ENCODE assay signal across 8 mouse cellular contexts in genomic region chr9:45632520-45632919, GRCm38 (mm10).
A peak's percentile ranks its signal among the peaks of the same experiment; 100 is the strongest.
DNase-seq lines count a peak whose midpoint lies in the region; ATAC-seq lines count a peak whose summit lies in the region.

No protein-coding gene starts in this region.

- no peaks in the 10 kb centered on the region; the same call in 1 of the 2 replicates for H3K4me1 ChIP-seq in embryonic facial prominence, embryonic 11.5 days (ENCODE audit: control insufficient read depth, insufficient read depth, low read length)
- H3K4me1 ChIP-seq in embryonic facial prominence, embryonic 10.5 days = peaks cover 12% of the 10 kb centered on the region
- H3K4me1 ChIP-seq in neural tube, embryonic 11.5 days (ENCODE audit: control insufficient read depth, insufficient read depth, low read length) = no peaks in the 10 kb centered on the region
- H3K4me1 ChIP-seq in hindbrain, embryonic 12.5 days = peaks cover 26% of the 10 kb centered on the region
- H3K4me1 ChIP-seq in midbrain, embryonic 16.5 days (ENCODE audit: control insufficient read depth, insufficient read depth, low read length) = peaks cover 8% of the 10 kb centered on the region

- no peak for ATAC-seq in embryonic facial prominence, embryonic 11.5 days (replicated peaks; ENCODE audit: insufficient number of reproducible peaks, low FRiP score, low TSS enrichment, low read depth)
- no peak for ATAC-seq in neural tube, embryonic 11.5 days (ENCODE audit: insufficient read depth, low FRiP score, low TSS enrichment)
- ATAC-seq in hindbrain, embryonic 12.5 days (ENCODE audit: low FRiP score) = peak; percentile 79
- ATAC-seq in midbrain, embryonic 16.5 days = peak; percentile 68

- no peak overlapping the region for H3K4me2 ChIP-seq in embryonic facial prominence, embryonic 11.5 days (ENCODE audit: low read depth, low read length)
- no peak overlapping the region for H3K4me2 ChIP-seq in neural tube, embryonic 11.5 days (ENCODE audit: low read depth)
- no peak overlapping the region for H3K4me2 ChIP-seq in hindbrain, embryonic 12.5 days (replicated peaks)
- no peak overlapping the region for H3K4me2 ChIP-seq in midbrain, embryonic 16.5 days (ENCODE audit: low read length)

- 0 out of 2 replicates have a peak overlapping the region, but pooled peaks have one; percentile 17 for H3K27ac ChIP-seq in embryonic facial prominence, embryonic 11.5 days (replicated peaks; ENCODE audit: low read depth, low read length)
- no peak overlapping the region for H3K27ac ChIP-seq in embryonic facial prominence, embryonic 10.5 days (replicated peaks)
- H3K27ac ChIP-seq in neural tube, embryonic 11.5 days (ENCODE audit: low read depth, low read length) = no peak overlapping the region
- H3K27ac ChIP-seq in hindbrain, embryonic 12.5 days = peak overlapping the region; percentile 79
- peak overlapping the region; percentile 77 for H3K27ac ChIP-seq in midbrain, embryonic 16.5 days (ENCODE audit: low read length)

- no peak overlapping the region for H3K4me3 ChIP-seq in embryonic facial prominence, embryonic 11.5 days (ENCODE audit: low read depth, low read length)
- no peak overlapping the region for H3K4me3 ChIP-seq in embryonic facial prominence, embryonic 10.5 days
- no peak overlapping the region for H3K4me3 ChIP-seq in neural tube, embryonic 11.5 days (ENCODE audit: low read depth, low read length)
- H3K4me3 ChIP-seq in hindbrain, embryonic 12.5 days = no peak overlapping the region
- no peak overlapping the region for H3K4me3 ChIP-seq in midbrain, embryonic 16.5 days (ENCODE audit: low read depth, low read length)

- no peak overlapping the region for H3K9ac ChIP-seq in embryonic facial prominence, embryonic 11.5 days (replicated peaks; ENCODE audit: low read length)
- H3K9ac ChIP-seq in neural tube, embryonic 11.5 days (ENCODE audit: low read length) = no peak overlapping the region
- no peak overlapping the region for H3K9ac ChIP-seq in hindbrain, embryonic 12.5 days
- H3K9ac ChIP-seq in midbrain, embryonic 16.5 days (ENCODE audit: low read depth, low read length) = no peak overlapping the region

- 52% methylated on average over 10 of the region's 10 CpGs for WGBS in embryonic facial prominence, embryonic 11.5 days
- WGBS in embryonic facial prominence, embryonic 10.5 days = 61% methylated on average over 10 of the region's 10 CpGs
- WGBS in neural tube, embryonic 11.5 days = 63% methylated on average over 10 of the region's 10 CpGs
- WGBS in hindbrain, embryonic 12.5 days = 37% methylated on average over 10 of the region's 10 CpGs
- WGBS in midbrain, embryonic 16.5 days = 22% methylated on average over 10 of the region's 10 CpGs

- H3K9me3 ChIP-seq in embryonic facial prominence, embryonic 11.5 days (replicated peaks; ENCODE audit: control insufficient read depth, low read length) = no peaks in the 10 kb centered on the region
- H3K9me3 ChIP-seq in embryonic facial prominence, embryonic 10.5 days = no peaks in the 10 kb centered on the region
- H3K9me3 ChIP-seq in neural tube, embryonic 11.5 days (ENCODE audit: control insufficient read depth, low read length) = no peaks in the 10 kb centered on the region
- H3K9me3 ChIP-seq in hindbrain, embryonic 12.5 days (replicated peaks) = no peaks in the 10 kb centered on the region
- H3K9me3 ChIP-seq in midbrain, embryonic 16.5 days (replicated peaks; ENCODE audit: control insufficient read depth, low read length, poor library complexity, severe bottlenecking) = no peaks in the 10 kb centered on the region

- no peaks in the 10 kb centered on the region for H3K36me3 ChIP-seq in embryonic facial prominence, embryonic 11.5 days (replicated peaks; ENCODE audit: control insufficient read depth, insufficient read depth, low read depth, low read length)
- no peaks in the 10 kb centered on the region for H3K36me3 ChIP-seq in embryonic facial prominence, embryonic 10.5 days (replicated peaks)
- H3K36me3 ChIP-seq in neural tube, embryonic 11.5 days (ENCODE audit: control insufficient read depth, insufficient read depth, low read length) = no peaks in the 10 kb centered on the region
- H3K36me3 ChIP-seq in hindbrain, embryonic 12.5 days = no peaks in the 10 kb centered on the region
- H3K36me3 ChIP-seq in midbrain, embryonic 16.5 days (ENCODE audit: control insufficient read depth, insufficient read depth, low read length) = no peaks in the 10 kb centered on the region

- no peaks in the 10 kb centered on the region for H3K27me3 ChIP-seq in embryonic facial prominence, embryonic 11.5 days (ENCODE audit: control insufficient read depth, insufficient read depth, low read length)
- H3K27me3 ChIP-seq in embryonic facial prominence, embryonic 10.5 days (replicated peaks; ENCODE audit: low read depth, poor library complexity, severe bottlenecking) = no peaks in the 10 kb centered on the region
- H3K27me3 ChIP-seq in neural tube, embryonic 11.5 days (ENCODE audit: control insufficient read depth, insufficient read depth, low read length) = no peaks in the 10 kb centered on the region
- no peaks in the 10 kb centered on the region for H3K27me3 ChIP-seq in hindbrain, embryonic 12.5 days
- H3K27me3 ChIP-seq in midbrain, embryonic 16.5 days (ENCODE audit: control insufficient read depth, insufficient read depth, low read depth, low read length) = no peaks in the 10 kb centered on the region

- DNase-seq in embryonic facial prominence, embryonic 11.5 days (ENCODE audit: low spot score) = no peak
- no peak for DNase-seq in embryonic facial prominence, embryonic 10.5 days (ENCODE audit: low spot score)
- DNase-seq in neural tube, embryonic 11.5 days (ENCODE audit: low spot score) = peak; percentile 32
- no peak for DNase-seq in neural tube, embryonic 10.5 days (ENCODE audit: extremely low spot score, low spot score)
- DNase-seq in thymus, postnatal 36 days = no peak
- no peak for DNase-seq in layer of hippocampus, postnatal 25 days (ENCODE audit: extremely low spot score in 1 of 2, low spot score in 1 of 2)

Comparison
In these comparisons a context has a peak if more than half of its experiments do, and no peak if none do; other contexts are left out.
1. H3K27ac ChIP-seq: peak in embryonic facial prominence, embryonic 11.5 days (single experiment), hindbrain, embryonic 12.5 days (single experiment) and midbrain, embryonic 16.5 days (single experiment); none in embryonic facial prominence, embryonic 10.5 days (single experiment) and neural tube, embryonic 11.5 days (single experiment).
2. ATAC-seq: peak in hindbrain, embryonic 12.5 days (single experiment) and midbrain, embryonic 16.5 days (single experiment); none in embryonic facial prominence, embryonic 11.5 days (single experiment) and neural tube, embryonic 11.5 days (single experiment).